Mouse (Mus musculus): Measurements from ENCODE around the gene Lrrc4.

GRCm38 (mm10) chr6:28729236-28729635 lies 102.3 kb downstream of the Lrrc4 start:
- TF ChIP-seq CTCF (IDR thresholded peaks at IDR 0.05; ENCODE audit: insufficient read depth, low read length), result no peak
- TF ChIP-seq POLR2A (IDR thresholded peaks at IDR 0.05; ENCODE audit: borderline replicate concordance, extremely low read depth, low read depth, low read length), result no peak
